Mouse (Mus musculus) CH12F3 (cell line): ENCODE measurements around the gene Slc39a11.

Experiments used
- in situ Hi-C: fragments of 300-500 bp; cut with MboI; formaldehyde crosslinking; loops from 2 replicates; pipeline ENCODE4 v1.14.3; 2020; ENCODE audit warnings: low sequenced_read_pairs

The Slc39a11 gene

DNA sequence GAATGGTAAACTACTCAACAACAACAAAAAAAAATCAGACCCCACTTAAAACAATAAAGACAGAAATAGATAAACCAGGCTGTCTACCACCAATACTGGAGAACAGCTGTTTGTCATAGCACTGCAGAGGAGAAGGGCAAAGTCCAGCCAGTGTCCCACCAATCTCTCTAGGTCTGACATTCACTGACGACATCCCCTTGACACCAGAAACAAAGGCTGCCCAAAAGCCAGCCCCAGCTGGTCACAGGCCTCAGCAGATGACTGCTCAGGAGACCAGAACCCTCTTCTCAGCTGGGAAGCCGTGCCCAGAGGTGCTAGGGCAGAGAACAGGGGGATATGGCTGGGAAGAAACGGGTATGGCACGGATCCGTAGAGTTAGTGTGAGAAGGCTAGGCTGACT lies 174.4 kb downstream of the Slc39a11 start:
- in situ Hi-C loops: no loop called here

DNA sequence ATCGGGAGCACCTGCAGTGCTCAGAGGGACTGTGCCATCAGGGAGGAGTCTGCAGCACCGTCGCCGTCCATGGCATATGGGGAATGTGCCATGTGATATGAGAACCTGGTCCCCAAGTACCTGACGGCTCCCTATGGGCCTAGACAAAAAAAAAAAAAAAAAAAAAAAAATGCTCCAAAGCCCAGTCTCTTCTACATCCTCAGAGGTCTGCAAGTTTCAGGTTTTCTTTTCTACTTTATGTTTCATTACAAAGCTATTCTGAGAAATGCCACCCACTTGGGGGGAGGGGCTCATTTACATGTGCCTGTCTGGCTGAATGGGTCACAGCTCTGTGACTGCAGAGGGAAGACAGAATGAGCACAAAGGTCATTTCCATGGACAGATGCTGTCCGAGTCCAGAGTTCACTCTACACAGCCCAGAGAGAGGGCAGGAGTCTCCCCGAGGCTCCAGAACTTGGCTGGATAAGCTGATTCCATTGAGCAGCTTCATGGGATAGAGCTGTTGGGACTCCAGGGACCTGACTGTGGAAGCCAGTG lies 175.8 kb downstream of the Slc39a11 start:
- in situ Hi-C loops: no loop called here

- in situ Hi-C loops: no loop called here
These were observed 177.9 kb downstream of the Slc39a11 start for GRCm38 (mm10) chr11:113471936-113472335.

- in situ Hi-C loops: no loop called here
These were observed 179.7 kb downstream of the Slc39a11 start for GRCm38 (mm10) chr11:113469919-113470785.

DNA sequence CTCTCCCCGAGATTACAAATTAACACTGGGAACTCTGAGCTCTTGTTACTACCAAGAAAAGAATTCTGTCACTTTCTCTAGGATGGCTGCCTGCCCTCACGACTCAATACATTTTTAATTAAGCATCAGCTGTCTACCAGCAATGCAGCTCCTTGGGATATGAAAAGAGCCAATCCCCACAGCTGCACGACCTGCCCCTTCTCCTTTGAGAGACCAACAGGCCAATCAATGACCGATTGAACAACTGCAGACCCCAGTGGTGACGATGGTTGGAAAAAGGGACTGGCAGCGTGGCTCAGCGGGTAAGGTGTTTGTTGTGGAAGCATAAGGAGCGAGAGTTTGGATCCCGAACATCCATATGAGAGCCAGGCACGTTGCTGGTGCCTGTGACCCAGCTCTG lies 181.9 kb downstream of the Slc39a11 start:
- in situ Hi-C loops: no loop called here

- in situ Hi-C loops: no loop called here
These were observed 182.5 kb downstream of the Slc39a11 start for GRCm38 (mm10) chr11:113467313-113467811.

- in situ Hi-C loops: no loop called here
These were observed 189.8 kb downstream of the Slc39a11 start for GRCm38 (mm10) chr11:113460118-113460517.

DNA sequence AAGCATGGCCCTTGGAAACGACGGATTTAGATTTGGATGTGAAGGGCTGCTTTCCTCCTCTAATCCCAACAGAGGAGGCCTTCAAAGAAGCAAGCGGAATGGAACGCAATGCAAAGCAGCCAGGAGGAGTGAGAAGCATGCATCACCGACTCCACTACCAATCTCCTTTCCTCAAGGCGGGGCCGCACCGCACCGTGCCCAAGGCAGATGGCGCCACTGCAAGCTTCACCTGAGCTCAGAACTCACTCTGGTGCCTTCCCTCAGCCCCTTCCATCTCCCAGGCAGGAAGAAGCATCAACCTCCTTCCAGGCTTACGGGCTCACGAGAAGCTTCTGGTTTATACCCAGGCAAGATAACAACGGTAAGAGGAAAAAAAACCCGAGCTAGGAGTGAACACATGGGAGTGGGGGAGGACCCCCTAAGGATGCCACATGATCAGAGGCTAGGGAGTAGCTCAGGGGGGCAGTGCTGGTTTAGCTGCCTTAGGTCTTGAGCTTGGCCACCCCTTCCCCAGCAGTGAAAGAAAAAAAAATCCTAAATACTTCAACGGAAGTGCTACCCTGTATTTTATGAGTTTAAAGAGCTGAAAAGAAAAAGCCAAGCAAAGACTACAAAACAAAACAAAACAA lies 191.2 kb downstream of the Slc39a11 start:
- in situ Hi-C loops: no loop called here

GRCm38 (mm10) chr11:113452861-113453568 lies 196.9 kb downstream of the Slc39a11 start:
- in situ Hi-C loops: no loop called here

- in situ Hi-C loops: no loop called here
These were observed 198.6 kb downstream of the Slc39a11 start for GRCm38 (mm10) chr11:113451301-113451700.

DNA sequence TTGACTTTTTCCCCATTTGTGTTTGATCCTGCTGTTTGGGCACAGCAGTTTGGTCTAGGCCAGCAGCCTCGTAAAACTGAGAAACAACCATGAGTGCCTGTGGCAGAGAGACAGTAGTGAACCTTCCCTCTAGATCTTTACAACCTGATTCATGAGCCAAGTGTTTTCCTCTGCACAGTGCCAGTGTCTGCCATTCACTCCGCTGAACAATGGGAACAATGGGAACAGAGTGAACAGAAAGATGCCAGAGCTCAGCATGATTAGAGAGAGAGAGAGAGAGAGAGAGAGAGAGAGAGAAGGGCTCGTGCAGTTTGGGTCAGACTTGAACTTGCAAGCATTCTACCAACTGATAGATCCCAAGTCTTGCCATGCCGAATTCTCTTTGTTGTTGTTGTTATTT lies 199.2 kb downstream of the Slc39a11 start:
- in situ Hi-C loops: no loop called here

GRCm38 (mm10) chr11:113450028-113450427 lies 199.9 kb downstream of the Slc39a11 start:
- in situ Hi-C loops: no loop called here

- in situ Hi-C loops: no loop called here
These were observed 207.8 kb downstream of the Slc39a11 start for GRCm38 (mm10) chr11:113442036-113442435.

DNA sequence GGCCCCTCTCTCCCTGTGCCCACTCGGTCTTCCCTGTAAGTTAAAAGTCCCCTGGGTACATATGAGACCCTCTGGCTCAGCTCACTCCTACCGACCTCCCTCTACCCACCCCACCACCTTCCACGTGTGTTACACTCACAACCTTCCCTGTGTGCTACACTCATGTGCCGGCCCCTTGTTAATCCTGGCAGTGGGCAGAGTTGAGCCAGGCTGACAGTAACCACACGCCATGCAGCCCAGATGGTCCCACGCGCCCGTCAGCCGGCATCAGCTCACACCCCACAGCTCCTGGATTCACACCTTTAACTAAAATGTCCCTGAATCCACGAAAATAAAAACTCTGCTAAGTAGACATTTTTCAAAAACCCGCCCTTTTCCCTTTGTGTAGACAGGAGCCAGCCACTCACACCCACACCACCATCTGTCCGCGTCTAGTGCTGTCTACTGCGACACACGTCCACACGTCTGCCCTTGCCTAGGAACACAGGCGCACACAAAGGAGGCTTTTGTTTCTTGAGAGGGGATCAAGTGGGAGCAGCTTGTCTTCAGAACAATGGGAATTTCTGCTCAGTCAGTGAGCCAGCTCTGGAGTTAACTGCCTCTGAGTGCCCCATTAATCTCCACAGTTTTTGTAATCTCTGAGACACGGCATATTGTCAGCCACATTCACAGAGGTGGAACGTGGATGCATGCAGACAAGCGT lies 210.4 kb downstream of the Slc39a11 start:
- in situ Hi-C loops: no loop called here

- in situ Hi-C loops: no loop called here
These were observed 211.0 kb downstream of the Slc39a11 start for GRCm38 (mm10) chr11:113438915-113439314.

- in situ Hi-C loops: no loop called here
These were observed 212.5 kb downstream of the Slc39a11 start for GRCm38 (mm10) chr11:113437357-113437756.

- in situ Hi-C loops: no loop called here
These were observed 213.6 kb downstream of the Slc39a11 start for GRCm38 (mm10) chr11:113436299-113436698.

DNA sequence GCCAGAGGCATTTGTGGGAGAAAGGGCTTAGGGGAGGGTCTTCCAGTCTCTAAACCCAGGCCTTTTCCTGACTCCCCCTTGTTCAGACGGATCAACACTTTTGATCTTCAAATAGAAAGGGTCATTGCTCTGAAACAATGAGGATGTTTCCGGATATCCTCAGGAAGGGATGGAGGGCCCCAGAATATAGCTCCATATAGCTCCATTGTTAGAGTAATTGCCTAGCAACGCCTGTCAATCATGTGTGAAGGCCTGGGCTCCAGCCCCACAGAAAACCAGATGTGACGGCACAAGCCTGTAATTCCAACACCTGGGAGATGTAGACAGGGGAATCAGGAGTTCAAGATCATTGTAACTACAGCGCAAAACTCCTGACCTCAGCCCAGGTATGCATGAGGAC lies 214.2 kb downstream of the Slc39a11 start:
- in situ Hi-C loops: no loop called here

GRCm38 (mm10) chr11:113431161-113431560 lies 218.7 kb downstream of the Slc39a11 start:
- in situ Hi-C loops: no loop called here

GRCm38 (mm10) chr11:113425882-113426281 lies 224.0 kb downstream of the Slc39a11 start:
- in situ Hi-C loops: no loop called here

- in situ Hi-C loops: no loop called here
These were observed 224.4 kb downstream of the Slc39a11 start for GRCm38 (mm10) chr11:113425454-113425853.
